Mouse (Mus musculus) ES-E14 (cell line): ENCODE measurements around the gene Pum1.
A peak's percentile ranks its signal among the peaks of the same experiment; 100 is the strongest.

ENCODE experiments used
- HCFC1 ChIP-seq: IDR thresholded peaks from 2 replicates; pipeline ENCODE4 v1.6.1; 2012; ENCODE audit warnings: low read length, inconsistent platforms, borderline replicate concordance; ENCODE audit not compliant: insufficient read depth
- ZNF384 ChIP-seq: IDR thresholded peaks from 2 replicates; pipeline ENCODE4 v1.6.1; 2012; ENCODE audit warnings: low read depth, low read length, inconsistent platforms

GRCm38 (mm10) chr4:130637488-130638422 lies 25.4 kb upstream of the Pum1 start:
- peak; percentile 91 for TF ChIP-seq ZNF384
- TF ChIP-seq HCFC1 = no peak
